Mouse (Mus musculus) C2C12 (cell line): ENCODE data around the gene Lrrc72.

Experiments
- CEBPB ChIP-seq: IDR thresholded peaks from one replicate; pipeline ENCODE4 v1.6.1; 2011; ENCODE audit warnings: low read depth, mild to moderate bottlenecking, control low read depth, moderate library complexity
- CTCF ChIP-seq: IDR thresholded peaks from one replicate; pipeline ENCODE4 v1.5.1; 2011; ENCODE audit not compliant: control insufficient read depth, insufficient read depth, insufficient read length
- MAX ChIP-seq: IDR thresholded peaks from one replicate; pipeline ENCODE4 v1.6.1; 2011; ENCODE audit warnings: mild to moderate bottlenecking, control low read depth
- MYOG ChIP-seq: IDR thresholded peaks from one replicate; pipeline ENCODE4 v1.6.1; 2011; ENCODE audit not compliant: control insufficient read depth, insufficient read length; ENCODE audit errors: extremely low read depth
- USF1 ChIP-seq: IDR thresholded peaks from one replicate; pipeline ENCODE4 v1.6.1; 2011; ENCODE audit warnings: low read depth, mild to moderate bottlenecking, control low read depth, moderate library complexity

DNA sequence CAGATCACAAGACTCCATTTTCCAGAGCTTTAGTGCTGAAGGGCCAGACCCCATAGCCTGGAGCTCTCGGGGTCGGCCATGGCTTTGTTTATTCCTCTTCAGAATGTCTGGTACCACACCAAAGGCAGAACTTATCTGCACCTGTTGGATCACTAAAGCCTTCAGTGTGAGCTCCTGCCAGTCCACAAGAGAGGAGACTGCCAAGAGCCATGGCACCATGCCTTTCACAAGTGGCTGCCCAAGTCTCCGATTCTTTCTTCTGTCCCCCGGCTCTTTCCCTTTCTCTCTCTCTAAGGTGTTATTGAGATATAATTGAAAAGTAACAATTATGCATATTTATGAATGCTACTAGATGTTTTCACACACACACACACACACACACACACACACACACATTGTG is 43.1 kb downstream of the Lrrc72 start:
- no peak for TF ChIP-seq MYOG
- TF ChIP-seq CTCF: no peak
- TF ChIP-seq MAX: no peak
- TF ChIP-seq CEBPB: no peak
- TF ChIP-seq USF1: no peak
